Mouse (Mus musculus) C2C12 (cell line): ENCODE measurements around the gene Pabpn1. TPM values are rescaled to one million over a fixed set of nuclear protein-coding genes. Genes with fewer than 3 reads are reported as not detected.

Source experiments
- H3K27me3 ChIP-seq: one replicate; pipeline ENCODE4 v1.6.1; 2011; ENCODE audit not compliant: control insufficient read depth, insufficient read depth, insufficient read length
- H3K36me3 ChIP-seq: one replicate; pipeline ENCODE4 v1.6.1; 2011; ENCODE audit not compliant: control insufficient read depth, insufficient read depth
- H3K4me3 ChIP-seq: one replicate; pipeline ENCODE4 v1.5.1; 2011; ENCODE audit warnings: mild to moderate bottlenecking, control low read depth; ENCODE audit not compliant: poor library complexity, insufficient read depth, severe bottlenecking
- H3K79me2 ChIP-seq: one replicate; pipeline ENCODE4 v1.6.1; 2011; ENCODE audit not compliant: control insufficient read depth, insufficient read depth
- H3K79me3 ChIP-seq: one replicate; pipeline ENCODE4 v1.6.1; 2011; ENCODE audit warnings: low read depth, control low read depth
- H3ac ChIP-seq: one replicate; pipeline ENCODE3; 2011; ENCODE audit warnings: low read depth; ENCODE audit not compliant: control insufficient read depth, insufficient read length
- CEBPB ChIP-seq: IDR thresholded peaks from one replicate; pipeline ENCODE4 v1.6.1; 2011; ENCODE audit warnings: low read depth, mild to moderate bottlenecking, control low read depth, moderate library complexity
- CTCF ChIP-seq: IDR thresholded peaks from one replicate; pipeline ENCODE4 v1.5.1; 2011; ENCODE audit not compliant: control insufficient read depth, insufficient read depth, insufficient read length
- FOSL1 ChIP-seq: IDR thresholded peaks from one replicate; pipeline ENCODE4 v1.8.0; 2011; ENCODE audit warnings: mild to moderate bottlenecking, low read length; ENCODE audit not compliant: poor library complexity, insufficient read depth, severe bottlenecking
- MAX ChIP-seq: IDR thresholded peaks from one replicate; pipeline ENCODE4 v1.6.1; 2011; ENCODE audit warnings: mild to moderate bottlenecking, control low read depth
- MYOD1 ChIP-seq: IDR thresholded peaks from one replicate; pipeline ENCODE4 v1.6.1; 2011; ENCODE audit warnings: low read depth; ENCODE audit not compliant: control insufficient read depth, insufficient read length
- MYOG ChIP-seq: IDR thresholded peaks from one replicate; pipeline ENCODE4 v1.6.1; 2011; ENCODE audit not compliant: control insufficient read depth, insufficient read length; ENCODE audit errors: extremely low read depth
- USF1 ChIP-seq: IDR thresholded peaks from one replicate; pipeline ENCODE4 v1.6.1; 2011; ENCODE audit warnings: low read depth, mild to moderate bottlenecking, control low read depth, moderate library complexity
- polyA plus RNA-seq: library from polyadenylated mRNA; unstranded; fragments of >200 nt; fragmentation: generic; extraction: Trizol; gene quantifications from one replicate; pipeline ENCODE4 v1.2.1, GENCODE M21; 2012; ENCODE audit warnings: missing spikeins

Gene Pabpn1
- polyA plus RNA-seq, 1 experiment, result 146 TPM

GRCm38 (mm10) chr14:54940176-54940530 lies 47.9 kb downstream of the Pabpn1 start:
- Histone ChIP-seq H3ac (no peak overlapping the region), H3K36me3 (no peaks in the 10 kb centered on the region), H3K27me3 (peaks cover 20% of the 10 kb centered on the region), H3K79me3 (no peaks in the 10 kb centered on the region), H3K79me2 (no peaks in the 10 kb centered on the region), H3K4me3 (no peak overlapping the region)
- TF ChIP-seq FOSL1, result no peak
- no peak for TF ChIP-seq MAX
- TF ChIP-seq MYOG, result no peak
- no peak for TF ChIP-seq MYOD1
- TF ChIP-seq CEBPB, result no peak
- no peak for TF ChIP-seq CTCF
- TF ChIP-seq USF1, result no peak

GRCm38 (mm10) chr14:54941024-54941978 lies 49.0 kb downstream of the Pabpn1 start:
- Histone ChIP-seq H3K79me2 (no peaks in the 10 kb centered on the region), H3K36me3 (no peaks in the 10 kb centered on the region)

DNA sequence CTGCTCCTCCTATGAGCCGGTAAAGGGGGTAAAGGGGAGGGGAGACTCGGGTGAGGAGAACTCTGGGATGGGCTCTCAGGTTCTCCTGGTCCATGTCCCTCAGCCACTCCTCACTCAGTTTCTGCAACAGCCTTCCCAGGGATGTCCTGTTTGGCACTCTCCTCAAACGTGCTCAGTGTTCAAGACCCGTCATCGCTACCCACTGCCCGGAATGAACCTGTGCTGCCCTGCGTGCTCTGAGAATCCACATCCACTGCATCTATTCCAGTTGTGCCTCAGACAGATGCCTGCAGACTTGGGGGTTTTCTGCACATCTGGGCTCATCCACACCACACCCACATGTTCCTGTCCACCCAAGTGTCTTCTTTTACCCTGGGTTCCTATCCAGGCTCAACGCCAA lies 50.2 kb downstream of the Pabpn1 start:
- no peaks in the 10 kb centered on the region for H3K79me3 ChIP-seq
- H3K36me3 ChIP-seq, result no peaks in the 10 kb centered on the region
- no peaks in the 10 kb centered on the region for H3K79me2 ChIP-seq
- H3ac ChIP-seq, result no peak overlapping the region
- no peak for TF ChIP-seq MAX
- no peak for TF ChIP-seq CEBPB
- TF ChIP-seq CTCF, result no peak
- no peak for TF ChIP-seq FOSL1
- no peak for TF ChIP-seq MYOD1
- no peak for TF ChIP-seq MYOG
- TF ChIP-seq USF1, result no peak
- peaks cover 13% of the 10 kb centered on the region for H3K27me3 ChIP-seq
- no peak overlapping the region for H3K4me3 ChIP-seq

More at GRCm38 (mm10) chr14:54941024-54941978, 49.0 kb downstream of the Pabpn1 start:
- peaks cover 15% of the 10 kb centered on the region for H3K27me3 ChIP-seq
- no peak overlapping the region for H3K4me3 ChIP-seq
- no peak overlapping the region for H3ac ChIP-seq
- no peak for TF ChIP-seq CTCF
- TF ChIP-seq MYOD1, result no peak
- TF ChIP-seq MAX, result no peak
- TF ChIP-seq CEBPB, result no peak
- no peak for TF ChIP-seq USF1
- no peak for TF ChIP-seq FOSL1
- no peaks in the 10 kb centered on the region for H3K79me3 ChIP-seq

- no peak overlapping the region for H3ac ChIP-seq
- no peaks in the 10 kb centered on the region for H3K79me2 ChIP-seq
- H3K4me3 ChIP-seq, result no peak overlapping the region
- no peaks in the 10 kb centered on the region for H3K36me3 ChIP-seq
- H3K79me3 ChIP-seq, result no peaks in the 10 kb centered on the region
- TF ChIP-seq USF1, result no peak
- no peak for TF ChIP-seq CEBPB
- TF ChIP-seq MAX, result no peak
- no peak for TF ChIP-seq MYOD1
- no peak for TF ChIP-seq MYOG
- no peak for TF ChIP-seq CTCF
- no peak for TF ChIP-seq FOSL1
- peaks cover 24% of the 10 kb centered on the region for H3K27me3 ChIP-seq
Measured at GRCm38 (mm10) chr14:54943971-54944370, 51.7 kb downstream of the Pabpn1 start.

DNA sequence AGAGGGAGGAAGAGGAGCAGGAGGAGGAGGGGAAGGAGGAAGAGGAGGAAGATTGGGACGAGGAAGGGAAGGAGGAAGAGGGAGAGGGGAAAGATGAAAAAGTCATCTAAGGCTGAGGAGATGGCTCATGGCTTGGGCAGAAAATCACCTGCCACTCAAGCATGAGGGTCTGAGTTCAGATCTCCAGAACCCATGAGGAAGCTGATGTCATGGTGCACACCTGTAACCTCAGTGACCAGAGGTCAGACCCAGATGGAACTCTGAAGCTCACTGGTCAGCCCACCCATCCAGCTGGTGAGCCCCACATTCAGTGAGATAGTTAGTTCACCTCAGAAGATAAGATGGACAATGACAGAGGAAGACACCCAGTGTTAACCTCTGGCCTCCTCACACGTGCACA lies 52.6 kb downstream of the Pabpn1 start:
- H3ac ChIP-seq, result no peak overlapping the region
- no peaks in the 10 kb centered on the region for H3K36me3 ChIP-seq
- H3K79me2 ChIP-seq, result no peaks in the 10 kb centered on the region
- no peaks in the 10 kb centered on the region for H3K79me3 ChIP-seq
- no peak overlapping the region for H3K4me3 ChIP-seq
- TF ChIP-seq CEBPB, result no peak
- TF ChIP-seq MYOD1, result no peak
- no peak for TF ChIP-seq CTCF
- TF ChIP-seq MAX, result no peak
- TF ChIP-seq FOSL1, result no peak
- no peak for TF ChIP-seq USF1
- no peak for TF ChIP-seq MYOG
- H3K27me3 ChIP-seq, result peaks cover 30% of the 10 kb centered on the region
